Mouse (Mus musculus) layer of hippocampus, adult 2 months (tissue): ENCODE results near the gene Bach2. TPM values are rescaled to one million over a fixed set of nuclear protein-coding genes. Genes with fewer than 3 reads are reported as not detected.
A peak's percentile ranks its signal among the peaks of the same experiment; 100 is the strongest.

ENCODE experiments used
- DNase-seq, 2 experiments: peaks; one replicate each; pipeline ENCODE4 v3.0.0; 2022; ENCODE audit warnings: low spot score in 2 of 2
- H3K27ac ChIP-seq: fragments of 200-600 bp; 2 replicates; pipeline ENCODE4 v1.8.1; 2022
- H3K4me3 ChIP-seq: fragments of 200-600 bp; 2 replicates; pipeline ENCODE4 v1.8.1; 2022; ENCODE audit warnings: mild to moderate bottlenecking
- CTCF ChIP-seq: fragments of 200-600 bp; conservative IDR thresholded peaks from 2 replicates; pipeline ENCODE4 v1.8.1; 2022; ENCODE audit warnings: antibody characterized with exemption, mild to moderate bottlenecking, moderate library complexity
- total RNA-seq, 2 experiments: library from RNA; stranded (reverse); gene quantifications; 2 replicates each; pipeline ENCODE4 v1.2.3; 2021

Bach2 gene
- total RNA-seq, 2 experiments from 2014 or later, result 11.1 to 15.6 TPM

DNA sequence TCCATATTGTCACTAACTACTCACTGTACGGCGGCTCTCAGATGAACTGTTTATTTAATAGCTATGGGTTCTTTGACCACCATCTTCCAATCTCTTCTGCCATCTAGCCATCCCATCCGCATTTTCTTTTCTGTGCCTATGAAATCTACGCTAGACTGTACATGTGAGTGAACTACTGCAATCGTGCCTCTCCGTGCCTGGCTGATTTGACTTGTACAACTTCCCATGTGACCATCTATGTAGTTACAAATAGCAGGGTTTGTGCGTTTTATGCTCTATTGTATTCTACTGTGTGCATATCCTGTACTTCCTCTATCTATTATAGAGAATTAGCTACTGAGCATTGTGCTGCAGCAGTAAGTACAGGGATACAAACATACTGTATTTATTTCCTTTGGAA lies 316.9 kb downstream of the Bach2 start:
- no peak for DNase-seq
- no peak for TF ChIP-seq CTCF
- Histone ChIP-seq H3K27ac (no peak overlapping the region), H3K4me3 (no peak overlapping the region)

DNA sequence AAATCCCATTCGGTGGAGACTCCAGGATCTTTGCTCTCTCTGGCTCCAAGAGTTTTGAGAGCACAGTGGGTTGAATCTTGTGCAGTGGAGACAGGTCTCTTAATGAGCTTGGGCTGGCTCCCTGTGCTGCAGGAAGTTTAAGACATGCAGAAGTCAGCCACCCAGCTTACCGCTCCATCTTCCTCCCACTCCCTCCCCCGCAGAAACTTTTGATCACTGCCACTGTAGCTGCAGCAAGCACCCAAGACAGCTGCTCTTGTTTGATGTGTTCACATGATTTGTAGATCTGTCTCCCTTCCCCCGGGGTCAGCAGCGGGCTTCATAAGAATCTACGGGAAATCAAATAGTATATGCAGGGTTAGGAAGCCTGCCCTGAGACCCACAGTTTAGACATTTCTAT lies 321.6 kb downstream of the Bach2 start:
- no peak for TF ChIP-seq CTCF
- H3K4me3 ChIP-seq, result no peak overlapping the region
- H3K27ac ChIP-seq, result peak overlapping the region; percentile 54; the same call in 1 of the 2 replicates
- no peak for DNase-seq

DNA sequence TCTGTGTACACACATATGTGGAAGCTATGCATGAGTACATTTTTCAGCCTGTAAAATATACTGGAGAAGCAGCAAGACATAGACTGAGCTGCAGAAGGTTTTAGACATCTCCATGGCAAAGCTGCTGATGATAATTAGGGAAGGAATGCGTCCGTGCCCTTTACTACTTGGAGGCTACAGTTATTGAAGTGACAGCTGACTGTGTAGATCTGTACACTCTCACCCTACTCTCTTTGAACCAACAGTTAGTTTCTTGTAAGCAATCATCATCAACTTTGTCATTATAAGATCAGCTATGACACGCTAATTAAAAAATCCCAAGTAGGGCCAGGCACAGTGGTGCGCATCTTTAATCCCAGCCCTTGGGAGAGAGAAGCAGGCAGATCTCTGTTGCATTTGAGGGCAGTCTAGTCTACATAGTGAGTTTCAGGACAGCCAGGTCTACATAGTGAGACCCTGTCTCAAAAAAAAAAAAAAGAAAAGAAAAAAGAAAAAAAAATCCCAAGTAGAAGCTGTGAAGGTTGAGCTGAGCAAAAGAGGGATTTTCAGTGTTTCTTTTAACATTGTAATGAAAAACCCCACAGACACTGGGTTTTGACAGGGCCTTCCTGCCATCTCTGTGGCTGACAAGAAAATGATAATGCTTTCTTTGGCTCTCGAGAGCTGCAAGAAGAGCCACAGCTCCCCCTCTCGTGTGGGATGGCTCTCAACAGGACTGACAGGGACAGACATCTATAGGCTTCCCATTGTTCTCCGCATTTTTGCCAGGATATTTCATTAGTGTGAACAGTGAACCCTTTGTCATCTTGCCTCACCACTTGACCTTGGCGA lies 322.3 kb downstream of the Bach2 start:
- no peak for DNase-seq
- Histone ChIP-seq H3K27ac (peak overlapping the region; percentile 54), H3K4me3 (no peak overlapping the region)
- TF ChIP-seq CTCF, result peak; percentile 51

DNA sequence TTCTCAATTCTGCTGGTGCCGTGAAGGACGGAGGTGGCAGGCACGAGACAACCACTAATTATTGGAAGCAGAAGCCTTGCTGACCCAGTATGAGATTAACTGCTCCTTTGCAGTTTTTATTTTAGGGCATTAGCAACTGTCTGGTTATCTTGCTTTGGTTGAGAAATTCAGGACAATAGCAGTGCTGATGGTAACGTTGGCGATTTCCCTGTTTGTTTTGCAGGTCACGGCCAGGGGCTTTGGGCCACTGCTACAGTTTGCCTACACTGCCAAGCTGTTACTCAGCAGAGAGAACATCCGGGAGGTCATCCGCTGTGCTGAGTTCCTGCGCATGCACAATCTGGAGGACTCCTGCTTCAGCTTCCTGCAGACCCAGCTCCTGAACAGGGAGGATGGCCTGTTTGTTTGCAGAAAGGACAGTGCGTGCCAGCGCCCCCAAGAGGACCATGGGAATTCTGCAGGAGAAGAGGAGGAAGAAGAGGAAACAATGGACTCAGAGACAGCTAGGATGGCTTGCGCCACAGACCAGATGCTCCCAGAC lies 323.0 kb downstream of the Bach2 start:
- TF ChIP-seq CTCF, result peak; percentile 72

DNA sequence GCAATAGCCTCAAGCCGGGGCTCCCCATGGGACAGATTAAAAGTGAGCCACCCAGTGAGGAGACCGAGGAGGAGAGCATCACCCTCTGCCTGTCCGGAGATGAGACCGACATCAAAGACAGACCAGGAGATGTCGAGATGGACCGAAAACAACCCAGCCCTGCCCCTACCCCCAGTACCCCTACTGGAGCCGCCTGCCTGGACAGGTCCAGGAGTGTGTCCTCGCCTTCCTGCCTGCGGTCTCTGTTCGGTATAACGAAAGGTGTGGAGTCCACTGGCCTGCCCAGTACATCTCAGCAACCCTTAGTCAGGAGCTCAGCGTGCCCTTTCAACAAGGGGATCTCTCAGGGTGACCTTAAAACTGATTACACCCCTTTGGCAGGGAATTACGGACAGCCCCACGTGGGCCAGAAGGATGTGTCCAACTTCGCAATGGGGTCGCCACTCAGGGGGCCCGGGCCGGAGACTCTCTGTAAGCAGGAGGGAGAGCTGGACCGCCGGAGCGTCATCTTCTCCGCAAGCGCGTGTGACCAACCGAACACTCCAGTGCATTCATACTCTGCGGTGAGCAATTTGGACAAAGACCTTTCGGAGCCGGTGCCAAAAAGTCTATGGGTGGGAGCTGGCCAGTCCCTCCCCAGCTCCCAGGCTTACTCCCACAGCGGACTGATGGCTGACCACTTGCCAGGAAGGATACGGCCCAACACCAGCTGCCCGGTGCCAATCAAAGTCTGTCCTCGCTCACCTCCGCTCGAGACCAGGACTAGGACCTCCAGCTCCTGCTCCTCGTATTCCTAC lies 323.9 kb downstream of the Bach2 start:
- no peak for TF ChIP-seq CTCF
- Histone ChIP-seq H3K27ac (peak overlapping the region; percentile 54), H3K4me3 (no peak overlapping the region)
- no peak for DNase-seq

More for the DNA sequence above, 323.0 kb downstream of the Bach2 start:
- no peak overlapping the region for H3K4me3 ChIP-seq
- DNase-seq, result peak; percentile 54 to 60
- H3K27ac ChIP-seq, result peak overlapping the region; percentile 54

DNA sequence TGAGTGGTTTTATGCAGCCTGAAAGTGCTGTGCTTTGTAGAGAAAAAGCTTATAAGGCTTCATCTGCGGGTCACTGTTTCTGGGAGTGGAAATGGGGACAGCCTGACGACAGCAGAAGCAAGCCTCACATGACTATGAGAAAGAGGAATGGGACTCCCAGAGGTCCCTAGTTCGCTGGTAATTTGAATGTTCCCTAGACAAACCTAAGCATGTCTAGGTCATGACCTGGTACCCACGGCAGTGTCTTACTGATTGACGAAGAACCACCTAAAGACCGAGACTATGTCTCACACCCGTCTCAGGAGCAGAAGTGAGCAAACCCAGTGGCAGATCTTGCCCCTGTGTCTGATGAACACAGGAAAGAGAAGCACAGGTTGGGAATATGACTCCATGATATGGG lies 325.8 kb downstream of the Bach2 start:
- Histone ChIP-seq H3K4me3 (no peak overlapping the region), H3K27ac (peak overlapping the region; percentile 56)
- DNase-seq, result no peak
- TF ChIP-seq CTCF, result no peak

DNA sequence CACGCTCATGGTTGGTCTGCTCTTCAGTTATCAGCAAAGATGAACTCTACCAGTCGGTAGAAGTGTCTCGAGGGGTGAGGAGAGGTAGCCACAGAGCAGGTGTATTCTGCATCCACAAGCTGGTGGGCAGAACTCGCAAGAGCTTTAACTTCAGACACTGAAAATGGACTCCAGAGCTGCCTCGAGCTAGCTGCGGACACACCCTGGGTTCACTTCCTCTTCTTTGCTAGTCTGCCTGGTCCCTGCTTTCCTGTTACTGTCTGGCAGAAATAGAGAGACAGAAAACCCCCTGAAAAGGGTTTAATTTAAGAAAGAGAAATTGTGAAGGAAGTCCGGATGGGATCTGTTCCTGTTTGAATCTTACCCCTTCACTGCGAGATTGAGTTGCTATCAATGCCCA lies 326.3 kb downstream of the Bach2 start:
- no peak for TF ChIP-seq CTCF
- Histone ChIP-seq H3K27ac (peak overlapping the region; percentile 56), H3K4me3 (no peak overlapping the region)
- DNase-seq, result no peak

DNA sequence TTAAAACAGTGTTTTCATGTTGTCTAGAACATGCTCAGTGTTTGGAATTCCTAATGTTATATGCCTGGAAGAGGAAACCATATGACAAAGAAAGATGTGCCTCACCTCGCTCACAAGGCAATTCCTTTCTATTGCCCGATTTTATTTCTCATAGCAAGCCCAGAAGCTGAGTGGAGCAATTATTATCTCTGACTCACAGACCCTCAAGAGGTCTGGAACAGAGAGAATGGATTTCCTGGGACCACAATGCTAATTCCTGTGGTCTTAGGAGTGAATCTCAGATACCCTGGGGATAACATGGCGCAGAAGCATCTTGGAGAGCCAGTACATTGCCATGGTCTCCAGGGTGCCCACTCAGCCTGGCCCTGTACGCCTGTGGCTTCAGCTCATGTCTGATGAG lies 330.4 kb downstream of the Bach2 start:
- no peak for DNase-seq
- Histone ChIP-seq H3K4me3 (no peak overlapping the region), H3K27ac (peak overlapping the region; percentile 71; the same call in 1 of the 2 replicates)
- TF ChIP-seq CTCF, result no peak

DNA sequence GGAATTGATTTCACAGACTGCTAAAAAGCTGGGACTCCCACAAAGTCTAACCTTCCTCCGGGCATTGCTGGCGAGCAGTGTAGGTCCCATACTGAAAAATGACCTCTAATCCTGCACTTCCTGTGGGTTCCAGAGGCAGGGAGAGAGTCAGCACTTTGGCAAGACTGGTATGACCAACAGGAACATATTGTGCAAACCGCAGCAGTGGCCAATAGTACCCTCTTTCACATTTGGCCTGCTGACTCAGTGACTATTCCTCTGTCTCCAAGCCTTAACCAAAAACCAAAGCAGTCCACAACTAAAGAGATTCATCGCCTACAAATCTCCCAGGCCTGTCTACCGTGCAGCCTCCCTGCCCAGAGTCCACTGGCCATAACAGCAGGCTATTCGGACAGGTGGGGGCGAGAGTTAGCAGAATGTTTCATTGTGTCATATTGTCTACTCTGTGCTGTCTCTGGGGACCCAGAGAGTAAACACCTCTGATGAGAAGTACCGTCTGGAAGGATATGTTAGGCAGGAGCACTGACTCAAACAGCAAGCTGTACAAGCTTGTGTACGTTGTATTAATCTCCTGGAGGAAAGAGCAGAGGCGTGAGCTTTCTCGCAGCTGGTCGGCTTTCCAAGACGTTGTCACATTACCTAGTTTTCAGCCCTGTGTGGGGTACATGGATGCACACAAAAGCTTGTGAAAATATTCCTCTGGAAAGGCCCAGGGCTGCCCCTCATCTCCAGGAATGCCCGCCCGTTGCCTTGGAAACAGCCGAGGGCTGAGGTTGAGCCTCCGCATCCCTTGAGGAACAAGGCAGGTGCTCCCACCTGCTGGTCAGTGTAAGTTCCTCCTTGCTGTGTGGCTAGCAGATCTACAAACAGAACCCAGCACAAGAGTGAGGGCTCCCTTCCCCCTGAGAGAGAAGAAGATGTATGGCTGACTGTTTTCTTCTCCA lies 331.7 kb downstream of the Bach2 start:
- no peak overlapping the region for H3K4me3 ChIP-seq
- H3K27ac ChIP-seq, result peak overlapping the region; percentile 71
- DNase-seq, result peak; percentile 16 to 27
- peak; percentile 34 for TF ChIP-seq CTCF

DNA sequence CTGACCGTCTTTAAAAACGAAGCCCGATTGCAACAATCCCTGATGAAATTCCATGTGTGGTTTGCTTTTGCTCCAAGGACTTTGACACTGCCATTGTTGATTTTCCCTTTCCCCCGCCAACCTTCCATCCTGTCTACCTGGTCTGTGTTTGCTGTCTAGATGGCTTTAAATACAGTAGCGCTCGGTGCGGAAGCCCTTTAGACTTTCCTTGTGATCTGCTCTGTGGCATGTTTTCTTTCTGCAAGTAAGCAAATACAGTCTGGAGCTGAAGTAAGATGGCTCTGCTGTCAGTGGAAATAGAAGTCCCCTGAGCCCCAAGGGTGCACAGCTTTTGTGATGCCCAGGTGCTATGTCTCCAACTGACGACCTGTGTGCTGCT lies 332.3 kb downstream of the Bach2 start:
- no peak overlapping the region for H3K4me3 ChIP-seq
- no peak for DNase-seq
- TF ChIP-seq CTCF, result no peak; the same call in 1 of the 2 replicates
- H3K27ac ChIP-seq, result peak overlapping the region; percentile 71

DNA sequence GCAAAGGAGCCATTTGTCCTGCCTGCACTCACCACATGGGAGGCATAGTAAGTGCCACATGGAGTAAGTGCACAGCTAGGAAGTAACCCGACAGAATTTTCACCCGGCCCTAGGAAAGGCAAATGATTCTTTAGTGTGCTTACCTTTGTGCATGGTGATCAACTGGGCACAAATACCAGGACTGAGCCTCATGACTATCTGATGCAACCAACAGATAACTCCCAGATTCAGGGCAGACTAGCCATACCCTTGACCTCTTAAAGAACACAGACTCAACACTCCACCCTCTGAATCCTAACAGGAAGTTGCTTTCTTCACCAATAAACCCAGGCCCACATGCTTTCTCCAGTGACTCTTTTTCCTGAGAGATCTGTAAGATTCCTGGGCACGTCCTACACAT lies 332.8 kb downstream of the Bach2 start:
- peak overlapping the region; percentile 71 for H3K27ac ChIP-seq

DNA sequence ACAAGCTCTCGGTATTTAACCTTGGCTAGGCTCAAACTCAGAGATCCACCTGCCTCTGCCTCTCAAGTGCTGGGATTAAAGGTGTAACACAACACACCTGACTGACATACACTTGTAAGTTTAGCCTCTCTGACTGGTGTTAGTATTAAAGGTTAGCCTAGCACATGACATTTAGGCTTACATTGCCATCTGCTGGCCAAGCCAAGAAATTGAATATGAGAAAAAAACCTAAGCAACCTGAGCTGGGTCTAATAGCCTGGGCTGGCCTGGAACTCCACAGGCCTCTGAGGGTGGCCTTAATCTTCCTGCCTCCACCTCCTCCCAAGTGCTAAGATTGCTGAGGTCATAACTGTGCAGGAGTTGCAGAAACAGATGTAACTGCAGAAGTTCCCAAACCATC lies 333.5 kb downstream of the Bach2 start:
- H3K27ac ChIP-seq, result no peak overlapping the region
- peak; percentile 29 to 57 for DNase-seq
- peak; percentile 85 for TF ChIP-seq CTCF

More for the DNA sequence above, 332.8 kb downstream of the Bach2 start:
- no peak overlapping the region for H3K4me3 ChIP-seq
- no peak for DNase-seq
- no peak for TF ChIP-seq CTCF

DNA sequence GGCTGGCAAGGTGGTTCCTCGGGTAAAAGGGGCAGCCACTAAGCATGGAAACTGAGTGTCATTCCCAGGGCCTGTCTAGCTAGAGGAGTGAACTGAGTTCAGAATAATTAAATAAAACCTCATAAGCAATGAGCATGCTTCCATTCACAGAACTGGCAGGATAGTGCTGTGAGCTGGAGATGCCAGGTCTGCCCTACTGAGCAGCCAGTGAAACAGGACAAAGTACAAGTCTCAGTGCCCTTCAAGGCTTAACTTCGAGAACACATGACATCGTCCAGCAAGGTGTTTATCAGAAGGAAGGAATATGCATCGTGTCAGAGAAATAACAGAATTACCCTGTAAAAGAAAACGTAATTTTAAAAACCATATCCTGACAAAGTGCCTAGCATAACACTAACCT lies 335.0 kb downstream of the Bach2 start:
- H3K27ac ChIP-seq, result no peak overlapping the region
- TF ChIP-seq CTCF, result no peak
- H3K4me3 ChIP-seq, result no peak overlapping the region
- no peak for DNase-seq

More for the DNA sequence above, 333.5 kb downstream of the Bach2 start:
- H3K4me3 ChIP-seq, result no peak overlapping the region
